Mouse (Mus musculus) myocyte (in vitro differentiated cells): ENCODE measurements around the gene Srgn. TPM values are rescaled to one million over a fixed set of nuclear protein-coding genes. Genes with fewer than 3 reads are reported as not detected.

Experiments used
- H3K27me3 ChIP-seq: one replicate; pipeline ENCODE4 v1.6.1; 2011; ENCODE audit not compliant: control insufficient read depth, insufficient read depth, insufficient read length
- H3K36me3 ChIP-seq: one replicate; pipeline ENCODE4 v1.6.1; 2011; ENCODE audit not compliant: control insufficient read depth, insufficient read depth
- H3K4me2 ChIP-seq: one replicate; pipeline ENCODE4 v1.6.1; 2011; ENCODE audit warnings: low read depth, control low read depth
- H3K4me3 ChIP-seq: one replicate; pipeline ENCODE4 v1.5.1; 2011; ENCODE audit warnings: mild to moderate bottlenecking, control low read depth, moderate library complexity
- H3K79me2 ChIP-seq: one replicate; pipeline ENCODE4 v1.6.1; 2011; ENCODE audit not compliant: control insufficient read depth, insufficient read depth
- H3ac ChIP-seq: one replicate; pipeline ENCODE4 v1.6.1; 2011; ENCODE audit not compliant: control insufficient read depth, insufficient read length
- CEBPB ChIP-seq: IDR thresholded peaks from 2 replicates; pipeline ENCODE4 v1.6.1; 2011; ENCODE audit warnings: mild to moderate bottlenecking, moderate library complexity; ENCODE audit not compliant: poor library complexity, insufficient read depth, severe bottlenecking
- E2F4 ChIP-seq: IDR thresholded peaks from one replicate; pipeline ENCODE4 v1.6.1; 2011; ENCODE audit warnings: mild to moderate bottlenecking, control low read depth, moderate library complexity; ENCODE audit not compliant: insufficient read depth
- MAX ChIP-seq: IDR thresholded peaks from one replicate; pipeline ENCODE4 v1.6.1; 2011; ENCODE audit warnings: low read depth, mild to moderate bottlenecking, control low read depth
- MYOD1 ChIP-seq, 3 experiments: IDR thresholded peaks; one replicate each; pipeline ENCODE4 v1.6.1; 2011; ENCODE audit warnings: control low read depth in 2 of 3, low read depth in 2 of 3, mild to moderate bottlenecking in 2 of 3, moderate library complexity in 1 of 3; ENCODE audit not compliant: insufficient read length in 2 of 3, control insufficient read depth in 1 of 3
- MYOG ChIP-seq, 3 experiments: IDR thresholded peaks; one replicate each; pipeline ENCODE4 v1.6.1; 2011; ENCODE audit warnings: control low read depth in 2 of 3, low read depth in 2 of 3, mild to moderate bottlenecking in 2 of 3; ENCODE audit not compliant: insufficient read length in 2 of 3, control insufficient read depth in 1 of 3, insufficient read depth in 1 of 3
- POLR2A ChIP-seq: IDR thresholded peaks from one replicate; pipeline ENCODE4 v1.6.1; 2011; ENCODE audit warnings: low read depth, mild to moderate bottlenecking, control low read depth, moderate library complexity; ENCODE audit not compliant: insufficient read length
- POLR2AphosphoS2 ChIP-seq: IDR thresholded peaks from one replicate; pipeline ENCODE4 v1.6.1; 2011; ENCODE audit warnings: low read depth, control low read depth; ENCODE audit not compliant: insufficient read length
- REST ChIP-seq: IDR thresholded peaks from one replicate; pipeline ENCODE4 v1.6.1; 2011; ENCODE audit warnings: mild to moderate bottlenecking, control low read depth, moderate library complexity; ENCODE audit not compliant: insufficient read depth, insufficient read length
- SRF ChIP-seq: IDR thresholded peaks from one replicate; pipeline ENCODE4 v1.6.1; 2011; ENCODE audit warnings: low read depth; ENCODE audit not compliant: control insufficient read depth, insufficient read length
- TCF12 ChIP-seq: IDR thresholded peaks from one replicate; pipeline ENCODE4 v1.6.1; 2011; ENCODE audit warnings: mild to moderate bottlenecking, control low read depth; ENCODE audit not compliant: poor library complexity, insufficient read depth, severe bottlenecking
- TCF3 ChIP-seq: IDR thresholded peaks from one replicate; pipeline ENCODE4 v1.6.1; 2011; ENCODE audit warnings: low read depth, control low read depth; ENCODE audit not compliant: insufficient read length
- USF1 ChIP-seq: IDR thresholded peaks from one replicate; pipeline ENCODE4 v1.6.1; 2011; ENCODE audit warnings: low read depth, mild to moderate bottlenecking, control low read depth, moderate library complexity
- polyA plus RNA-seq: library from polyadenylated mRNA; unstranded; fragments of >200 nt; fragmentation: generic; extraction: Trizol; gene quantifications from one replicate; pipeline ENCODE4 v1.2.1, GENCODE M21; 2012; ENCODE audit warnings: missing spikeins

The Srgn gene
- polyA plus RNA-seq, 1 experiment, result 1.1 TPM

DNA sequence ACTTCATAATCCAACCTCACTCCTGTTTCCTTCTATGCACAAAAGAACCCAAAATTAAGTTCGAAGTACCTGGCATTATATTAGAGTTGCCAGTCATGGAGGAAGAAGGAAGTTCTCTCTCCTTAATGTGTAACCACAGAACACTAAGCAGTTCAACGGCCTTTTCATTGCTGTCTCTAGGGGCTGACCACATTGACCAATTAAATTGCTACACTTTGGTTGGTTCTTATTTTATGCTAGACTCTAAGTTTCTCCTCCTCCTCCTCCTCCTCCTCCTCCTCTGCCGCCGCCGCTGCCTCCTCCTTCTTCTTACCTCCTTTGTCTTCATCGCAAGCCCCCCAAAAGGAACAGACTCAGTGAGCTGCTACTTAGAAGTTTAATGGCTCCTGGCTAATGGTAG is 15.7 kb downstream of the Srgn start:
- no peak overlapping the region for H3K4me2 ChIP-seq
- H3K4me3 ChIP-seq, result no peak overlapping the region
- H3K27me3 ChIP-seq, result peaks cover 16% of the 10 kb centered on the region
- H3ac ChIP-seq, result no peak overlapping the region
- no peaks in the 10 kb centered on the region for H3K79me2 ChIP-seq
- no peak for TF ChIP-seq E2F4
- TF ChIP-seq SRF, result no peak
- no peak for TF ChIP-seq POLR2A
- H3K36me3 ChIP-seq, result no peaks in the 10 kb centered on the region

DNA sequence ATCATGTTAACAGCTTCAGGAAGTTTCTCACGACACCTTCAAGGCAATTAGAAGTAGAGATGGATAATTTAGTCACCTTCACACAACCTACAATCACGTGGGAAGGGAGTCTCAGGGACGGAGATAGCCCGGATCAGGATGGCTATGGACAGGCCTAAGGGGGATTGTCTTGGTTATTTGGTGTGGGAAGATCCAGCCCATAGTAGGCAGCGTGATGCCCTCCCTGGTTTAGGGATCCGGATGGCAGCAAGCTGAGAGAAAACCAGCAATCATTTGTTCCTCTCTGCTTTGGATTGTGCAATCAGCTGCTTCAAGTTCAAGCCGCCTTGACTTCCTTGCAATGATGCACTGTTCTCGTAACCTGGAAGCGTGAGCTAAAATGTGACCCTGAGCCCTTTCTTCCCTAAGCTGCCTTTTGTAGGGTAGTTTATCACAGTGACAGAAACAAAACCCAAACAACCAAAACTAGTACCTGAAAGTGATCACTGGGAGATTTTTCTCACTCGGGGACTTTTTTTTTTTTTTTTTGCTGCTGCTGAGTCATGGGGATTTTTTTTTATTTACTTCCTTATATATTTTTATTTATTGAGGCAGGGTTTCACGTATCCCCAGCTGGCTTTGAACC is 18.1 kb downstream of the Srgn start:
- Histone ChIP-seq H3K27me3 (peaks cover 10% of the 10 kb centered on the region), H3K4me3 (no peak overlapping the region), H3K36me3 (no peaks in the 10 kb centered on the region), H3K79me2 (no peaks in the 10 kb centered on the region), H3K4me2 (no peak overlapping the region), H3ac (no peak overlapping the region)
- TF ChIP-seq CEBPB (peak; percentile 62; the same call in 1 of the 2 replicates), E2F4 (no peak)

DNA sequence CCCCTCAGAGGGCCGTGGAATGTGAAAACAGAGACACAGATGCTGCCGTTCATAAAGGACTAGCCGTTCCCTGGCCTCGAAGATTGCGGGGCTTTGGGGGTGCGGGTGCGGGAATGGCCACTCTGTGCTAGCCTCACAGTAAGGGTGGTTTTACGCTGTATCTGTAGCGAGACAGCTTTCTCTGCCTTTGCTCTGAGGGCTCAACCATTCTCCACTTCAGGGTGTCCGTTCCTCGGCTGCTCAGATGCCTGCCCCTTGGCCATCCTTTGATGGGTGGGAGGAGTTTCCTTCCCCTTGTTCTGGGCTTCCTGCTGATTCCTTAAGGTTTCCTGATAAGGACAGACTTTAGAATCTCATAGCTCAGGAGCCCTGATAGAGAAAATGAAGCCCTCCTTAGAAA is 18.8 kb downstream of the Srgn start:
- H3K4me2 ChIP-seq, result peak overlapping the region; percentile 75
- H3K36me3 ChIP-seq, result no peaks in the 10 kb centered on the region
- no peak overlapping the region for H3ac ChIP-seq
- H3K79me2 ChIP-seq, result no peaks in the 10 kb centered on the region
- H3K4me3 ChIP-seq, result peak overlapping the region; percentile 14
- TF ChIP-seq POLR2A (no peak), MAX (no peak), CEBPB (no peak), REST (no peak), E2F4 (no peak), TCF3 (no peak), SRF (no peak), POLR2AphosphoS2 (no peak), USF1 (no peak), TCF12 (no peak), MYOD1 (IDR thresholded peaks at IDR 0.05; ENCODE audit: control insufficient read depth in 1 of 3, insufficient read length in 2 of 3, low read depth in 2 of 3) (no peak), MYOG (IDR thresholded peaks at IDR 0.05; ENCODE audit: control insufficient read depth in 1 of 3, insufficient read depth in 1 of 3, insufficient read length in 2 of 3, low read depth in 2 of 3) (no peak)
- H3K27me3 ChIP-seq, result peaks cover 7% of the 10 kb centered on the region

GRCm38 (mm10) chr10:62507591-62508308 is 19.5 kb downstream of the Srgn start:
- peak overlapping the region; percentile 75 for H3K4me2 ChIP-seq
- TF ChIP-seq SRF (no peak), REST (no peak), TCF3 (no peak), E2F4 (no peak), MAX (no peak), USF1 (no peak), MYOD1 (IDR thresholded peaks at IDR 0.05; ENCODE audit: control insufficient read depth in 1 of 3, insufficient read length in 2 of 3, low read depth in 2 of 3) (no peak), MYOG (IDR thresholded peaks at IDR 0.05; ENCODE audit: control insufficient read depth in 1 of 3, insufficient read depth in 1 of 3, insufficient read length in 2 of 3, low read depth in 2 of 3) (no peak), POLR2A (no peak), CEBPB (no peak), TCF12 (no peak), POLR2AphosphoS2 (no peak)
- peaks cover 5% of the 10 kb centered on the region for H3K27me3 ChIP-seq
- no peak overlapping the region for H3ac ChIP-seq
- no peaks in the 10 kb centered on the region for H3K79me2 ChIP-seq
- H3K4me3 ChIP-seq, result peak overlapping the region; percentile 14
- no peaks in the 10 kb centered on the region for H3K36me3 ChIP-seq

- H3K27me3 ChIP-seq, result peaks cover 5% of the 10 kb centered on the region
- H3K4me2 ChIP-seq, result no peak overlapping the region
- no peaks in the 10 kb centered on the region for H3K36me3 ChIP-seq
- H3K4me3 ChIP-seq, result no peak overlapping the region
- H3ac ChIP-seq, result no peak overlapping the region
- TF ChIP-seq SRF, result no peak
- no peak for TF ChIP-seq CEBPB
- no peak for TF ChIP-seq E2F4
- no peak for TF ChIP-seq TCF12
- no peak for TF ChIP-seq REST
- TF ChIP-seq POLR2A, result no peak
- TF ChIP-seq MAX, result no peak
- no peak for TF ChIP-seq POLR2AphosphoS2
- no peak for TF ChIP-seq USF1
- no peak for TF ChIP-seq MYOD1 (IDR thresholded peaks at IDR 0.05; ENCODE audit: control insufficient read depth in 1 of 3, insufficient read length in 2 of 3, low read depth in 2 of 3)
- TF ChIP-seq TCF3, result no peak
- TF ChIP-seq MYOG (IDR thresholded peaks at IDR 0.05; ENCODE audit: control insufficient read depth in 1 of 3, insufficient read depth in 1 of 3, insufficient read length in 2 of 3, low read depth in 2 of 3), result no peak
- H3K79me2 ChIP-seq, result no peaks in the 10 kb centered on the region
Measured at GRCm38 (mm10) chr10:62507071-62507470, 20.2 kb downstream of the Srgn start.
